Mouse (Mus musculus): Measurements from ENCODE around the gene Odc1. TPM values are rescaled to one million over a fixed set of nuclear protein-coding genes. Genes with fewer than 3 reads are reported as not detected.
A peak's percentile ranks its signal among the peaks of the same experiment; 100 is the strongest.

Odc1 gene
- total and polyA plus RNA-seq, 2 experiments from 2014 or later = 122 to 214 TPM

- H3K4me1 ChIP-seq (ENCODE audit: insufficient read depth, low read length) = peaks cover 15% of the 10 kb centered on the region
- DNase-seq (ENCODE audit: low spot score) (peak; percentile 94), ATAC-seq (peak; percentile 38)
- H3K27me3 ChIP-seq (ENCODE audit: insufficient read depth, low read length) = no peaks in the 10 kb centered on the region
- no peak overlapping the region for H3K4me3 ChIP-seq (ENCODE audit: low read length)
- H3K9me3 ChIP-seq (ENCODE audit: low read length) = no peaks in the 10 kb centered on the region
- TF ChIP-seq CTCF (IDR thresholded peaks at IDR 0.05; ENCODE audit: low read depth) = peak; percentile 96
- H3K27ac ChIP-seq = no peak overlapping the region
- WGBS = 30% methylated on average over 15 of the region's 15 CpGs
- H3K4me2 ChIP-seq (ENCODE audit: low read depth, low read length) = no peak overlapping the region
- H3K9ac ChIP-seq (replicated peaks; ENCODE audit: low read length) = no peak overlapping the region
- H3K36me3 ChIP-seq (ENCODE audit: insufficient read depth, low read length) = peaks cover 12% of the 10 kb centered on the region; the same call in 1 of the 2 replicates
These were observed 9.8 kb downstream of the Odc1 start for GRCm38 (mm10) chr12:17554200-17554951.

- peak; percentile 97 for TF ChIP-seq CTCF (IDR thresholded peaks at IDR 0.05; ENCODE audit: low read depth)
- 22% methylated on average over 21 of the region's 21 CpGs for WGBS
- H3K27ac ChIP-seq = peak overlapping the region; percentile 78
- H3K9me3 ChIP-seq (ENCODE audit: low read length) = no peaks in the 10 kb centered on the region
- H3K4me2 ChIP-seq (ENCODE audit: low read depth, low read length) = peak overlapping the region; percentile 44
- DNase-seq (ENCODE audit: low spot score) = peak; percentile 96
- no peak overlapping the region for H3K4me3 ChIP-seq (ENCODE audit: low read length)
- H3K4me1 ChIP-seq (ENCODE audit: insufficient read depth, low read length) = peaks cover 15% of the 10 kb centered on the region
- peaks cover 2% of the 10 kb centered on the region; the same call in 1 of the 2 replicates for H3K36me3 ChIP-seq (ENCODE audit: insufficient read depth, low read length)
- ATAC-seq = peak; percentile 81
- H3K27me3 ChIP-seq (ENCODE audit: insufficient read depth, low read length) = no peaks in the 10 kb centered on the region
- H3K9ac ChIP-seq (replicated peaks; ENCODE audit: low read length) = no peak overlapping the region
These were observed 12.1 kb downstream of the Odc1 start for GRCm38 (mm10) chr12:17556430-17557343.

GRCm38 (mm10) chr12:17557344-17557966, 12.9 kb downstream of the Odc1 start:
- H3K4me3 ChIP-seq (ENCODE audit: low read length) = no peak overlapping the region
- TF ChIP-seq CTCF (IDR thresholded peaks at IDR 0.05; ENCODE audit: low read depth) = no peak

GRCm38 (mm10) chr12:17557967-17558345, 13.4 kb downstream of the Odc1 start:
- Histone ChIP-seq H3K4me3 (ENCODE audit: low read length) (no peak overlapping the region), H3K4me2 (ENCODE audit: low read depth, low read length) (no peak overlapping the region), H3K9me3 (ENCODE audit: low read length) (no peaks in the 10 kb centered on the region), H3K27me3 (ENCODE audit: insufficient read depth, low read length) (no peaks in the 10 kb centered on the region), H3K27ac (peak overlapping the region; percentile 78), H3K4me1 (ENCODE audit: insufficient read depth, low read length) (peaks cover 15% of the 10 kb centered on the region), H3K36me3 (ENCODE audit: insufficient read depth, low read length) (no peaks in the 10 kb centered on the region), H3K9ac (replicated peaks; ENCODE audit: low read length) (no peak overlapping the region)
- DNase-seq (ENCODE audit: low spot score) = peak; percentile 76
- WGBS = 0% methylated on average over 2 of the region's 2 CpGs
- peak; percentile 73 for ATAC-seq
- TF ChIP-seq CTCF (IDR thresholded peaks at IDR 0.05; ENCODE audit: low read depth) = no peak

More at GRCm38 (mm10) chr12:17557344-17557966, 12.9 kb downstream of the Odc1 start:
- H3K9ac ChIP-seq (replicated peaks; ENCODE audit: low read length) = no peak overlapping the region
- H3K9me3 ChIP-seq (ENCODE audit: low read length) = no peaks in the 10 kb centered on the region
- 3% methylated on average over 7 of the region's 7 CpGs for WGBS
- ATAC-seq (peak; percentile 70), DNase-seq (ENCODE audit: low spot score) (peak; percentile 70)
- peaks cover 15% of the 10 kb centered on the region for H3K4me1 ChIP-seq (ENCODE audit: insufficient read depth, low read length)
- H3K36me3 ChIP-seq (ENCODE audit: insufficient read depth, low read length) = no peaks in the 10 kb centered on the region
- H3K4me2 ChIP-seq (ENCODE audit: low read depth, low read length) = peak overlapping the region; percentile 44
- no peaks in the 10 kb centered on the region for H3K27me3 ChIP-seq (ENCODE audit: insufficient read depth, low read length)
- H3K27ac ChIP-seq = peak overlapping the region; percentile 78

- Histone ChIP-seq H3K4me1 (ENCODE audit: insufficient read depth, low read length) (peaks cover 10% of the 10 kb centered on the region), H3K4me2 (ENCODE audit: low read depth, low read length) (no peak overlapping the region), H3K9me3 (ENCODE audit: low read length) (no peaks in the 10 kb centered on the region), H3K27ac (no peak overlapping the region), H3K4me3 (ENCODE audit: low read length) (no peak overlapping the region), H3K36me3 (ENCODE audit: insufficient read depth, low read length) (no peaks in the 10 kb centered on the region), H3K9ac (replicated peaks; ENCODE audit: low read length) (no peak overlapping the region), H3K27me3 (ENCODE audit: insufficient read depth, low read length) (no peaks in the 10 kb centered on the region)
- WGBS = 59% methylated on average over 1 of the region's 1 CpGs
- no peak for TF ChIP-seq CTCF (IDR thresholded peaks at IDR 0.05; ENCODE audit: low read depth)
- DNase-seq (ENCODE audit: low spot score) = no peak
- no peak for ATAC-seq
These were observed 17.8 kb downstream of the Odc1 start for GRCm38 (mm10) chr12:17562396-17562795.

- no peak for ATAC-seq
- no peak for TF ChIP-seq CTCF (IDR thresholded peaks at IDR 0.05; ENCODE audit: low read depth)
These were observed 20.9 kb downstream of the Odc1 start for GRCm38 (mm10) chr12:17565393-17566045.

More at GRCm38 (mm10) chr12:17565393-17566045, 20.9 kb downstream of the Odc1 start:
- no peak for DNase-seq (ENCODE audit: low spot score)
- WGBS = 92% methylated on average over 3 of the region's 3 CpGs
- H3K36me3 ChIP-seq (ENCODE audit: insufficient read depth, low read length) = no peaks in the 10 kb centered on the region
- H3K4me3 ChIP-seq (ENCODE audit: low read length) = no peak overlapping the region
- H3K9ac ChIP-seq (replicated peaks; ENCODE audit: low read length) = no peak overlapping the region
- no peaks in the 10 kb centered on the region for H3K4me1 ChIP-seq (ENCODE audit: insufficient read depth, low read length)
- H3K27me3 ChIP-seq (ENCODE audit: insufficient read depth, low read length) = no peaks in the 10 kb centered on the region
- H3K27ac ChIP-seq = no peak overlapping the region
- no peak overlapping the region for H3K4me2 ChIP-seq (ENCODE audit: low read depth, low read length)
- H3K9me3 ChIP-seq (ENCODE audit: low read length) = no peaks in the 10 kb centered on the region
